Mouse (Mus musculus) liver, adult 2 months (tissue): ENCODE results near the gene Nap1l5.

Source experiments
- CTCF ChIP-seq: fragments of 200-500 bp; IDR thresholded peaks from 2 replicates; pipeline ENCODE4 v1.5.1; 2011; ENCODE audit warnings: low read depth, low read length, control low read depth
- POLR2A ChIP-seq: fragments of 200-500 bp; IDR thresholded peaks from 2 replicates; pipeline ENCODE4 v1.6.1; 2011; ENCODE audit warnings: low read length, control low read depth; ENCODE audit not compliant: insufficient read depth; ENCODE audit errors: extremely low read depth

- TF ChIP-seq CTCF (no peak), POLR2A (no peak)
These were observed 6.7 kb upstream of the Nap1l5 start for GRCm38 (mm10) chr6:58913551-58913950.
